Mouse (Mus musculus) urinary bladder, adult 18-20 months (tissue): Measurements from ENCODE around the gene Zan.

ENCODE experiments used
- DNase-seq, 2 experiments: peaks; one replicate each; pipeline ENCODE4 v3.0.0; 2022; ENCODE audit warnings: low spot score in 2 of 2, mixed read lengths in 2 of 2

Gene Zan

DNA sequence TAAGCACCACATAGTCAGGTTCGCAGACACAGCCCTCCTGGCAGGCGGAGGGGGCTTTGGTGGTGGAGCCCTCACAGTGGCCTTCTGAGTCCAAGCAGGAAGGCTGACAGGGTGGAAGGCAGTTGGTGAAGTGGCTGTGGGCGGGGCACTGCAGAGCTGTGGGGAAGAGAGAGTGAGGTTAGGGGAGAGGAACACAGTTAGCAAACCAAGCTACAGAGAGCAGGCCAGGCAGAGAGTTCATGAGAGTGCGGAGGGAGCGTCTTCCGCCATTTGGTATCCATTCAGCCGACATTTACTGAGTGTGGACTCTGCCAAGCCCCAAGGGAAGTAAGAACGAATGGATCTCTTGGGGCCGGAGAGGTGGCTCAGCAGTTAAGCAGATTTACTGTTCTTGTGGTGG lies 57.8 kb downstream of the Zan start:
- DNase-seq = no peak

DNA sequence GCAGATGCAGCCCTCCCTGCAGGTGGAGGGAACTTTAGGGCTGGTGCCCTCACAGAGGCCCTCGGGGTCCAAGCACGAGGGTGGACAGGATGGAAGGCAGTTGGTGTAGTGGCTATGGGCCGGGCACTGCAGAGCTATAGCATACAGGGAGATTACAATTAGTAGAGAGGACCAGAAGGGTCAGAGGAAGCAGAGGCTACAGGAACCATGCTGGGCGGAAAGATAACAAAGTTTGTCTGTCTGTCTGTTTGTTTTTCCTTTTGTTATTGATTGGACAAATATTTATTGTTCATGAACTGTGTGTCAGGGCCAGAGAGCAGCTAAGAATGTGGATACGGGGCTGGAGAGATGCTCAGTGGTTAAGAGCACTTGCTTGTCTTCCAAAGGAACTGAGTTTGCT lies 62.6 kb downstream of the Zan start:
- no peak for DNase-seq

DNA sequence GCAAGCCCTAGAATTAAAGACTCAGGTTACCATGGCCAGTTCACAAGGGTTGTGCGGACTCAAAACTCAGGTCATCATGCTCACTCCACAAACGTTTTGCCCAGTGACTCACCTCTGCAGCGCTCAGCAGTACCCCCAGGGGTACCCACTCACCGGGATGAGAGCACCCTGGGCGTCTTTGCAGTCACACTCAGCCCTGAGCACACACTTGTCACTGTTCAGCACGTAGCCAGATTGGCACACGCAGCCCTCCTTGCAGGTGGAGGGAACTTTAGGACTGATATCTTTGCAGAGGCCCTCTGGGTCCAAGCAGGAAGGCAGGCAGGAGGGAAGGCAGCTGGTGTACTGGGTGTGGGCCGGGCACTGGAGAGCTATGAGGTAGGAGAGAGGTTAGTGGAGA lies 65.6 kb downstream of the Zan start:
- DNase-seq = no peak

DNA sequence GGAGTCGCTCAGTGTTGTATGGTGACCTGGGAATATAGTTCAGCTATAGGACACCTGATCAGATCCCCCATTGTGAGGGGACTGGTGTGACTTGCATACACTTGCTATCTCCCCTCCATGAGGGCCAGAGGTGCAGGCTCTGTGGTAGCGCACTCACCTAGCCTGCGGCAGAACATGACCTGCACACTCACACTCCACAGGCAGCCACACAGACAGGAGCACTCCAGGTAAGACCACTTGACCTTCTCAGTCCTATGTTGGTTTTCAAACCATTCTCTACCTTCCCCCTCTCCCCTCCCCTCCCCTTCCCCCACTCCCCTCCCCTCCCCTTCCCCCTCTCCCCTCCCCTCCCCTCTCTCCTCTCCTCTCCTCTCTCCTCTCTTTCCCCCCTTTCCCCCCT lies 66.3 kb downstream of the Zan start:
- no peak for DNase-seq

DNA sequence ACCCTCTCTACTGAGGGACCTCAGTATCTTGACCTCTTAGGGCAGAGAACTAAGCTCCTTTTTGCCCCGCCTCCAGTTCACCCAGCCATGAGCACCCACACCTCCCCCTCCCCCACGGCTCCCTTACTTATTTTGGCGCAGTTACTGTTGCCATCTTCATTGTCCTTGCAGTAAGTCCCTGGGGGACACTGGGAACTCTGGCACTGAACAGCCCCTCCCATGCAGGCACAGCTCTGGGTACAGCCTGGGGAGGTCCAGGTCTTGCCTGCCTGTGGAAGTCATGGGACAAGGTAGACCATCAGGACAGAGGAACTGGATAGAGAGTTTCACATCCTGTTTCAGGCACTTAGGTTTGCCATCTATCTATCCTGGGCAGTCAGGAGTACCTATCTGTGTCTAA lies 66.8 kb downstream of the Zan start:
- no peak for DNase-seq

DNA sequence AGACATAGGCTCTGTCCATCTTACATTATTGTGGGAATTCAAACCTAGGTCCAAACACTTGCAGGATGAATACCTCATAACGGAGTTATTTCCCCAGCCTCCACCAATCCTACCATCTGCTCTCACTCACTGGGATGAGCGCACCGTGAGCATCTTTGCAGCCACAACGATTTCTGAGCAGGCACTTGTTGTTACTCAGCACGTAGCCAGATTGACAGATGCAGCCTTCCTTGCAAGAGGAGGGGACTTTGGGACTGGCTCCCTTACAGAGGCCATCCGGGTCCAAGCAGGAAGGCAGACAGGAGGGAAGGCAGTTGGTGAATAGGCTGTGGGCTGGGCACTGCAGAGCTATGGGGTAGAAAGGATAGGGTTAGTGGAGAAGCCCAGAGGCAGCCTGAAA lies 67.4 kb downstream of the Zan start:
- DNase-seq = no peak

DNA sequence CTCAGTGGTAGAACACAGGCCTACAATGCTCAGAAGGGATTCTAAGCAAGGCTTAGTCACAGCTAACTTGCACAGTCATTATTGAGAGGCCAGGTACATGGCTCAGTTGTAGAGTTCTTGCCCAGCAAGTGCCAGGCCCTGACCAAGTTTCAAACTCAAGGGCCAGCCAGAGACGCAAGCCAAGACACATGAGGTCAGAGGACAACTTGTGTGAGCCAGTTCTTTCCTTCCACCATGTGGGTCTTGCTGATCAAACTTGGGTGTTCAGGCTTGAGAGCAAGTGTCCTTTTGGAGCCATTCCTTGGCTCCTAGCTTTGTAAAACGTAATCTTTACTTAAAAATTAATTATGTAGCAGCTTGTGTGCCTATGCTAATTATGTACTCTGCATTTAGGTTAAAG lies 72.8 kb downstream of the Zan start:
- no peak for DNase-seq

DNA sequence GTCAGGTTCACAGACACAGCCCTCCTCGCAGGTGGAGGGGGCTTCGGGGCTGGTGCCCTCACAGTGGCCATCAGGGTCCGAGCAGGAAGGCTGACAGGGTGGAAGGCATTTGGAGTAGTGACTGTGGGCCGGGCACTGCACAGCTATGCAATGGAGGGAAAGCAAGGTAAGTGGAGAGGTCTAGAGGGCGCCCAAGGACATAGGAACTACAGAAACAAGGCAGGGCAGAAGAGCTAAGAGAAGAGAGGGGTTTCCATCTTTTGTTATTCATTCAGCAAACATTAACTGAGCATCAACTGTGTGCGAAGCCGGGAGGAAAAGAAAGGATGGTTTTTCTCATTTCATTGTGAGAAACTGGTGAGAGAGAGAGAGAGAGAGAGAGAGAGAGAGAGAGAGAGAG lies 82.4 kb downstream of the Zan start:
- no peak for DNase-seq

DNA sequence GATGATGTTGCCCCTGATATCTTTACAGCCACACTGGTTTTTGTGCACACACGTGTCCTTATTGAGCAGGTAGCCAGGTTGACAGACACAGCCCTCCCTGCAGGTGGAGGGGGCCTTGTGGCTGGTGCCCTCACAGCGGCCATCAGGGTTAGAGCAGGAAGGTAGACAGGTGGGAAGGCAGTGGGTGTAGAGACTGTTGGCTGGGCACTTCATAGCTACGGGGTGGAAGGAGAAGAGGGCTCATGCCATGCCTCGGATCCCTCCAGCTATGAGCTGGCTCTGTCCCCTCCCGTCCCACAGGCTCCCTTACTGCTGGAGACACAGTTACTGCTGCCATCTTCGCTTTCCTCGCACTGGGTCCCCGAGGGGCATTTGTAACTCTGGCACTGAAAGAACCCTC lies 85.2 kb downstream of the Zan start:
- no peak for DNase-seq

DNA sequence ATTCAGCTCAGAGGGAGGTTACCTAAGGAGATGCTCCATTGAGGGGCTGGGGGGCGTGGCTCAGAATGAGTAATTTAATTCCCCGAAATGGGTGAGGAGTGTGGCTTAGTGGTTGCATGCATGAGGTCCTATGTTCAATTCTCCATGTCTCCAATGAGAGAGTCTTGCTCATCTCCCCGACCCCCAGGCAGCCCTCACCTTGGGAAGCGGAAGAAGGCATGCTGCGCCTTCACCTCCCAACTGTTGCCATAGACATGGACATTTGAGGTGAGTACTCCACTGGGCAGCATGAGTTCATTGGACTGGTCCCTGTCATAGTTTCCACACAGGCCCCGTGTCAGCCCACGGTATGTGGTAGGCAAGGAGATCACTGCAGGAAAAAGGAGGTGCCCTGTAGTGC lies 90.2 kb downstream of the Zan start:
- no peak for DNase-seq

DNA sequence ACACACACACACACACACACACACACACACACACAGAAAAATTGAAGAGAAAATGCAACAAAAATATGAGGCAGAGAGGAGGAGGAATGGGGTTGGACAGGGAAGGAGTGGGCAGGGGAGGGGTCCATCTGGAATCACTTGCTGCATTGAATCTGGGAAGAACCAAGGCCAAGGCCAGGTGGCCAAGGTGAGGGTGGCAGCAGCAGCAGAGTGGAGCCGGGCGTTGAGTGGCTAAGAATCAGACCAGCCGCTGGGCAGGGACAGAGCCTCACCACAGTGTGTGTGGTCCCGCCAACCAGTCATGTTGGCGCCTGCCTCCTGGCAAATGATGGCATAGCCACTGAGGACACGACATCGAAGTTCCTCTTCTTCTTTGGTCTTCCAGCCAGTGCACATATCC lies 93.4 kb downstream of the Zan start:
- no peak for DNase-seq

DNA sequence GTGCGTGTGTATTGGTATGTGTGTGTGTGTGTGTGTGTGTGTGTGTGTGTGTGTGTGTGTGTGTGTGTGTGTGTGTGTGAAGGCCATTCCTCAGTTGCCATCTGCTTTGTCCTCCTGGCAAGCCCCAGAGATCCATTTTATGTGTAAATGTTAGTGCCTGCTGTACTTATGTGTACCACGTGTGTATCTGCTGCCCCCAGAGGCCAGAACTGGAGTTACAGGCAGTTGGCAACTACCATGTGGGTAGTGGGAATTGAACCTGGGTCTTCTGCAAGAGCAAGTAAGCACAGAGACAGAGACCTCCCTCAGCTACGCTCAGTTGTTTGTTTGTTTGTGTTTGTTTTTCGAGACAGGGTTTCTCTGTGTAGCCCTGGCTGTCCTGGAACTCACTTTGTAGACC lies 95.7 kb downstream of the Zan start:
- DNase-seq = peak in 1 of 2 experiments; percentile 25

DNA sequence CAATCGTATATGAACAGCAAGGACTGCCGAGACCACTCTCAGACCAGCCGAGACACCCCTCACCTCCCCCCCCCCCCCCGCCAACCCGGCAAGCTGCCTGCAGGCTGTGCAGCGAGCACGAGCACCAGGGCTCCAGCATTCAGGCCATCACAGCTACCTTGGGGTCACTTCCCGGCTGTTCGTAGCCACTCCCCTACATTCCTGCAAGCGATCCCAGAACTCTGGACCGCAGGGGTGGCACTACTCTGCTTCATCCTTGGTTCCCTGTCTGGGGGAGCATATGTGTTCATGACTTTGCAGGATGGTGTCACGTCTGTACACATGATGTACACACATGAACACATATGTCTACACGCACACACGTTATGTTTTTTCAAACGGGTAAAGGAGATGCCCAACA lies 99.3 kb downstream of the Zan start:
- no peak for DNase-seq

DNA sequence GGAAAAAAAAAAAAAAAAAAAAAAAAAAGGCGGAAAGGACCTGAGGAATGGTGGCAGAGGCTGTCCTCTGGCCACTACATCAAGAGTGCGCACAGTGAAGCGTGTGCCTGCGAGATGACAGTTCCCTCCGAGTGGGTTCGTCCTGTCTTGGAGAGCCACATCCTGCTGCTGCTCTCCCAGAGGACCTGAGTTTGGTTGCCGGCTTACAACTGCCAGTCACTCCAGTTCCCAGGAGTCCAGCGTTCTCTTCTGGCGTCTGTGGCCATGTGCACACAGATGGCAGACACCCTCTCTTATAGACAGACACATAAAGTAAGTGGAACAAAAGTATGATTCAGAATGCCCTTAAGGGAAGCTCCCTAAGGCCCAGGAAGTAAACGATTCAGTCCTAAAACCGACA lies 99.7 kb downstream of the Zan start:
- DNase-seq = no peak

DNA sequence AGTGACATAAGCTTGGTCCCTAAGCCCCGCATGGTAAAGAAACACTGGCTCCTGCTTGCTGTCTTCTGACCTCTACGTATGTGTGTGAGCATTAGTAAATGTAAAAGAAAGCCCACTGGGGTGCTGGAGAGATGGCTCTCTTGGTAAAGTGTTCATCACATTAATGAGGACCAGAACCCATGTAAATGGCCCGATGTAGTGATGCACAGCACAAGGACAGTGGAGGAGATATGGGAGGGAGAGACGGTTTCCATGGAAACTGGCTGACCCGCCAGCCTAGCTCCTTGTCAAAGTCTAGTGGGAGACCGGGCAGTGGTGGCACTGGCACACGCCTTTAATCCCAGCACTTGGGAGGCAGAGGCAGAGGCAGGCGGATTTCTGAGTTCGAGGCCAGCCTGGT lies 100.1 kb downstream of the Zan start:
- no peak for DNase-seq

DNA sequence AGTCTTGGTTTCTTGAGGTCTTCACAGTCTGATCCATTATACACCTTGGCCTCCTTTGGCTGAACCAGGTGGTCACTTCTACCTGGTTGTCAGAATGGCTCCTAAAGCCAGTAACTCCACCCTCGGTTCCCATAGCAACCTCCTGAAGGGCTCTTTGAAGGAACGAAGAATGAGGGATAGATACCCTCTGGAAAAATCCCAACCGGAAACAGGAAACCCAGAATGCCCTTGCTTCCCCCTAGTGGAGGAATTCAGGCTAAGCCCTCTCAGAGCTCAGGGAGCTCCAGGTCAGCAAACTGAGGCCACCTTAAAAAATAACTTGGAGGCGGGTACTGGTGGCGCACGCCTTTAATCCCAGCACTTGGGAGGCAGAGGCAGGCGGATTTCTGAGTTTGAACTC lies 100.7 kb downstream of the Zan start:
- DNase-seq = no peak

DNA sequence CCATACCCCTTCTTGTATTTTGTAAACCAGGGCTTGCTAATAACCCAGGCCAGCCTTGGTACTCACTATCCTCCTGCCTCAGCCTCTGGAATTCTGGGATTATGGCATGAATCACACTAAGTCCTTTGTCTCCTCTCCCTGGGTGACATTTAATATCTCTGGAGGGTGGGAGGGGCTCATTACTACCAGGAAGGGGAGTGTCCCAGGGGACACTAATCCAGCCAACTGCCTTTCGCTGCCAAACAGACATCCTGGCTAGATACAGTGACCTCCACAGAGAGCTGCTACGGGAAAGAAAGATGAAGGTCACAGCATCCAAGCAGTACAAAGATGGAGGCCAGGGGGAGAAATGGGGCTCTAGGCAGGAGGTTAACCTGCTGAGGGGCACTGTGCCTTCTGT lies 101.2 kb downstream of the Zan start:
- DNase-seq = no peak

DNA sequence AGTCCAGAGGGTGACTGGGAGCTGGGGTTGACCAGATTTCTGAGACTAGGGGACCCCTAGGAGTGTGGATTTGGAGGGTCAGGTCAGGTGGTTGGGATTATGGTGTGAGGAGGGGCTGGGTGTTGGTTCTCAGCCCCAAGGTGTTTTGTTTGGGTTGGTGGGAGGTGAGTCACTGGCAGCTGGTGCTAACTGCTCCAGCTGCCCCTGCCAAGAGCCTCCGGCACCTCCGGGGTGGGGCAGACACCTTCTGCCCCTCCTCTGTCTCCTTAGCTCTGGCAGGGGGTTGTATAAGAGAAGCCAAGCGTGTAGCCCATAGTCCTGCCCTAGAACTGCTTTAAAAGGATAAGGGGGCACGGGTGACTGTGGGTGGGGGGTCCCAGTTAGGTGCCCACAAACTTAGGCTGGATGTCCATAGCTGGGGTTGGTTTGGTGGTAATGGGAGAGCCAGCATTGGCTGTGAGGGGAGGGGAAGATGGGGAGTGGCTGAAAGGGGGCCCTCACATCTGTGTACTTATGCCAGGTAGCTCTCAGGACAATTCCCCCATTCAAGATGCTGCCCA lies 102.3 kb downstream of the Zan start:
- DNase-seq = no peak

DNA sequence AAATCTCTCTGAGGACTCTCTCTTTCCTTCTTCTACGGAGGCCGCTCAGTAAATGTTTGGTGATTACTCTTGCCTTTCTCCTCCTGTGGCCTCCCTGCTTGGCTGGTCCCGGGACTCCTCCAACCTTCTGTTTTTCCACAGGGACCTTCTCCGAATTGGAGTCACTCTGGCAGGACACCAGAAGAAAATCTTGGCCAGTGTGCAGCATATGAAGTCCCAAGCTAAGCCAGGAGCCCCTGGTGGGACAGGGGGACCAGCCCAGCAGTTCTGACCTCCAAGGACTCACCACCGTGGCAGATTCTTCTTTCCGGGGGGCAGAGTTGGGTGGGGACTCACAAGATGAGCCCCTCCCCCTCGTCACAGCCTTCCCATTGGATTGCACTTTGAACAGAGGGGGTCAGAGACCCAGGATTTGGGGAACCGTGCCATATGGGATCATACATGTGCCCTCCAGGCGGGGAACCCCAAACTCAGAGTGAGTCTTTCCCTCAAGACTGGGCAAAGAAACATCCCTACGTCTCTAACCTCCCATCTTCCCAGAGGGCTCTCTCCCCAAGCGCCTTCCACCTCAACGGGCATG lies 103.4 kb downstream of the Zan start:
- no peak for DNase-seq

DNA sequence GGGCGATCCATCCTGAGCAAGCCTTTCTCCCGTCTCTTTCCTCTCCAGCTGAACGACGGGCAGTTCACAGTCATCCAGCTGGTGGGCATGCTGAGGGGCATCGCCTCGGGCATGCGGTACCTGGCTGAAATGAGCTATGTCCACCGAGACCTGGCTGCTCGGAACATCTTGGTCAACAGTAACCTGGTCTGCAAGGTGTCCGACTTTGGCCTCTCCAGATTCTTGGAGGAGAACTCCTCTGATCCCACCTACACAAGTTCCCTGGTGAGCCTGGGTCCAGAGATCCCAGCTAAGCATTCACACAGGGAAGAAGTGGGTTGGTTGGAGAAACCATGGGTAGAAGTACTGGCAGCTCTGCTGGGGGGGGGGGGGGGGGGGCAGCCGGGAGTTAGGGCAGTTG lies 107.2 kb downstream of the Zan start:
- no peak for DNase-seq

DNA sequence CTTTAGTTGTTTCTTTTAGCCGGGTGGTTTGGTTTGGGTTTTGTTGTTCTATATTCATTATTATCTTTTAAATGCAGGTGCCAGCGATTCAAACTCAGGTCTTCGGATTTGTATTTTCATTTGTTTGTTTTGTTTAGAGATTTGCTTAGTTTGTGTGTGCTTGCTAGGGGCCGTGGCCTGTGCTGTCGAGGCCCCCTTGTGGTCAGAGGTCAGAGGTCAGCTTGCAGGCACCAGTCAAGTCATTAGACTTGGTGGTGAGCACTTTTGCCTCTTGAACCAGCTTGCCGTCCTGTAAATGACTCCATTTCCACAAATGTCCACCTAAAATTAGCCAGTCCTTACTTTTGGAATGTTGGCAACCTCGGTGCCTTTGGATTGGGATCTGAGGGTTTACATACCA lies 118.5 kb downstream of the Zan start:
- no peak for DNase-seq

DNA sequence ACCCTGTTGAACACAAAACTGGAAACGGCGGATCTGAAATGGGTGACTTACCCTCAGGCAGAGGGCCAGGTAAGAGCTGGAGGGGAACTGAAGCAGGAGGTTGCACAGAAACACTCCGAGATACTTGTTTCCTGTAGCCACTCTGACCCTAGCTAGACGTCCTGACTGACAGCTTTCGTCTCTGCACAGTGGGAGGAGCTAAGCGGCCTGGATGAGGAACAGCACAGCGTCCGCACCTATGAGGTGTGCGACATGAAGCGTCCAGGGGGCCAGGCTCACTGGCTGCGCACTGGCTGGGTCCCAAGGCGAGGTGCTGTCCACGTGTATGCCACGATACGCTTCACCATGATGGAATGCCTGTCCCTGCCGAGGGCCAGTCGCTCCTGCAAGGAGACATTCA lies 122.8 kb downstream of the Zan start:
- DNase-seq = no peak

DNA sequence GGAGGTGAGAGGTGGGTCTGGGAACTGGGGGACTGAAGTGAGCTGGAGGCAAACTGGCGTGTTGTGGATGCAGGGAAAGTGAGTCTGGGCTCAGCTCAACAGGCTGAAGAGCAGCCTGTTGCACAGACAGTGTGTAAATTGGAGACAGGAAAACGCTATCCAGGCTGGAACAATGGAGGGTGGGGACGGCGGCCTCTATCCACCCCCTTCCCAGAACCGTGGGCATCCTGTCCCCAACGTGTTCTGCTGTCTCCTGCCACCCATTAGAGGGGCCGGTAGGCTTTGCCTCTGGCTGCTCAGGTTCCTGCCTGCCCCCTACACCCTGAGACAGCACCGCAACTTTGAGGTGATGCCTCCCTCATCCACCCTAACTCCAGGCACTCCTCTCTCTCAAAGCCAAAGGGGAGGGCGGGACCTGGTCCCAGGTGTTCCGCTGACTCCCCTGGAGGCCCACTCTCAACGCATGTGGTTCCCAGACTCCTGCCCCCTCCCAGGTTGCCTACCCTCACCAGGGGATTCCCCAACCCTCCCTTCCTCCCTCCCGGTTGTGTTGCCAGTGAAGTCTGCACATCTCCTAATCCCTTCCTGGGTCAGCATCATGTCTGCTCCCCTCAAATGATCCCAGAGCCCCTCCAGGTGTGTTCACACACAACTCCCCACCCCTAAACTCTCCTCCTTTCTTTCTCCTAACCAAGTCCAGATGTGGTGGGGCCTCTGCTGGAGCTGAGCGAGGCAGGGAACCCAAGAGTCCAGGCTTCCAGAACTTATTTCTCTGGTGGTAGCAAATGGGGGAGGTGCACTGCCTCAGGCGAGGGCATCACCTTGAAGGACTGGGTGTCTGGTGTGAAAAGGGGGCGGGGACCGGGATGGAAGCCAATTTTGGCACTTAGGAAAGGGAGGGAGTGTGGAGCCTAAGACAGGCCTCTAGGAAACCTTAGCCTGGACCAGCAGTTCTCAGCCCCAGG lies 124.6 kb downstream of the Zan start:
- DNase-seq = no peak
